ENCODE assay signal across 10 mouse cellular contexts in genomic region chr13:59820836-59821235, GRCm38 (mm10). TPM values are rescaled to one million over a fixed set of nuclear protein-coding genes. Genes with fewer than 3 reads are reported as not detected.
A peak's percentile ranks its signal among the peaks of the same experiment; 100 is the strongest.
DNase-seq lines count a peak whose midpoint lies in the region; ATAC-seq and TF ChIP-seq lines count a peak whose summit lies in the region.
"Had no signal": no experiment of that assay in that cellular context is flagged by ENCODE, and none has a peak within 500 bp of the region (broad histone marks: within the 10 kb centered on the region; RNA-seq: fewer than 3 reads in every experiment).

No protein-coding gene starts in this region.

- peak overlapping the region; percentile 79 for H3K4me3 ChIP-seq in erythroblast, embryonic 14.5 days (replicated peaks)
- H3K4me3 ChIP-seq in lung, embryonic 15.5 days, result 0 out of 2 replicates have a peak overlapping the region, but pooled peaks have one; percentile 98
- no peak overlapping the region for H3K4me3 ChIP-seq in hindbrain, embryonic 12.5 days
- H3K4me3 ChIP-seq in myocyte, result no peak overlapping the region
- no peak overlapping the region for H3K4me3 ChIP-seq in kidney, adult 2 months (ENCODE audit: insufficient read depth, low read depth, low read length)

- no peak for DNase-seq in lung, postnatal 14 days
- DNase-seq in ovary, postnatal 10 days (ENCODE audit: low spot score), result no peak
- no peak for DNase-seq in kidney, adult 2 months
- DNase-seq: layer of hippocampus, postnatal 36 days had no signal

- ATAC-seq in erythroblast, adult 5-6 weeks (replicated peaks; ENCODE audit: low FRiP score, poor library complexity, severe bottlenecking), result no peak
- ATAC-seq in lung, embryonic 15.5 days (ENCODE audit: borderline replicate concordance, extremely low read depth, low FRiP score, low TSS enrichment), result no peak
- no peak for ATAC-seq in hindbrain, embryonic 12.5 days (ENCODE audit: low FRiP score)

- no peaks in the 10 kb centered on the region for H3K27me3 ChIP-seq in erythroblast, embryonic 14.5 days (ENCODE audit: control insufficient read depth)
- H3K27me3 ChIP-seq in lung, embryonic 15.5 days, result no peaks in the 10 kb centered on the region
- H3K27me3 ChIP-seq in hindbrain, embryonic 12.5 days, result no peaks in the 10 kb centered on the region
- H3K27me3 ChIP-seq in myocyte (ENCODE audit: control insufficient read depth, insufficient read depth, insufficient read length), result no peaks in the 10 kb centered on the region
- H3K27me3 ChIP-seq in kidney, adult 2 months (replicated peaks; ENCODE audit: control insufficient read depth, insufficient read depth, low read length), result no peaks in the 10 kb centered on the region

- TF ChIP-seq CTCF in kidney, adult 2 months (conservative IDR thresholded peaks at IDR 0.05; ENCODE audit: insufficient read depth, insufficient read length, low read depth, low read length), result no peak

- H3K9ac ChIP-seq in lung, embryonic 15.5 days, result peak overlapping the region; percentile 24; the same call in 1 of the 2 replicates
- no peak overlapping the region for H3K9ac ChIP-seq in hindbrain, embryonic 12.5 days

- H3K9me3 ChIP-seq in erythroblast, embryonic 14.5 days (ENCODE audit: control insufficient read depth, low read length), result no peaks in the 10 kb centered on the region
- no peaks in the 10 kb centered on the region for H3K9me3 ChIP-seq in lung, embryonic 15.5 days
- H3K9me3 ChIP-seq in hindbrain, embryonic 12.5 days (replicated peaks), result no peaks in the 10 kb centered on the region

- 65% methylated on average over 3 of the region's 3 CpGs for WGBS in lung, embryonic 15.5 days
- 86% methylated on average over 3 of the region's 3 CpGs for WGBS in hindbrain, embryonic 12.5 days
- WGBS in kidney, adult 2 months, result 39% methylated on average over 3 of the region's 3 CpGs

- TF ChIP-seq POLR2A in myocyte (IDR thresholded peaks at IDR 0.05; ENCODE audit: insufficient read length, low read depth), result no peak
- TF ChIP-seq POLR2A in kidney, adult 2 months (IDR thresholded peaks at IDR 0.05; ENCODE audit: low read depth, low read length), result no peak

- peaks cover 70% of the 10 kb centered on the region for H3K4me1 ChIP-seq in erythroblast, embryonic 14.5 days (ENCODE audit: control insufficient read depth)
- peaks cover 28% of the 10 kb centered on the region for H3K4me1 ChIP-seq in lung, embryonic 15.5 days
- H3K4me1 ChIP-seq in hindbrain, embryonic 12.5 days, result peaks cover 36% of the 10 kb centered on the region
- peaks cover 7% of the 10 kb centered on the region; the same call in 1 of the 2 replicates for H3K4me1 ChIP-seq in kidney, adult 2 months (ENCODE audit: control insufficient read depth, insufficient read depth, low read length)

- H3ac ChIP-seq in myocyte (ENCODE audit: control insufficient read depth, insufficient read length), result no peak overlapping the region

- H3K27ac ChIP-seq in lung, embryonic 15.5 days, result no peak overlapping the region
- no peak overlapping the region for H3K27ac ChIP-seq in hindbrain, embryonic 12.5 days
- no peak overlapping the region for H3K27ac ChIP-seq in kidney, adult 2 months (ENCODE audit: insufficient read depth, low read depth, low read length)

- H3K79me2 ChIP-seq in myocyte (ENCODE audit: control insufficient read depth, insufficient read depth), result peaks cover 50% of the 10 kb centered on the region

- H3K4me2 ChIP-seq in lung, embryonic 15.5 days, result peak overlapping the region; percentile 61
- H3K4me2 ChIP-seq in hindbrain, embryonic 12.5 days (replicated peaks), result peak overlapping the region; percentile 69
- peak overlapping the region; percentile 78 for H3K4me2 ChIP-seq in myocyte (ENCODE audit: low read depth)

- peaks cover 66% of the 10 kb centered on the region for H3K36me3 ChIP-seq in erythroblast, embryonic 14.5 days (ENCODE audit: control insufficient read depth)
- H3K36me3 ChIP-seq in lung, embryonic 15.5 days, result peaks cover 13% of the 10 kb centered on the region
- H3K36me3 ChIP-seq in hindbrain, embryonic 12.5 days, result peaks cover 27% of the 10 kb centered on the region
- H3K36me3 ChIP-seq in myocyte (ENCODE audit: control insufficient read depth, insufficient read depth), result peaks cover 14% of the 10 kb centered on the region
- peaks cover 4% of the 10 kb centered on the region for H3K36me3 ChIP-seq in kidney, adult 2 months (ENCODE audit: control insufficient read depth, insufficient read depth, low read length)

TF ChIP-seq in myocyte, 11 proteins besides CTCF, POLR2A, EP300 and RAD21:
- no peak for TF ChIP-seq MYOG (IDR thresholded peaks at IDR 0.05; ENCODE audit: control insufficient read depth in 1 of 3, insufficient read depth in 1 of 3, insufficient read length in 2 of 3, low read depth in 2 of 3)
- no peak for TF ChIP-seq REST (IDR thresholded peaks at IDR 0.05; ENCODE audit: insufficient read depth, insufficient read length)
- TF ChIP-seq SRF (IDR thresholded peaks at IDR 0.05; ENCODE audit: control insufficient read depth, insufficient read length, low read depth), result no peak
- TF ChIP-seq TCF3 (IDR thresholded peaks at IDR 0.05; ENCODE audit: insufficient read length, low read depth), result no peak
- no peak for TF ChIP-seq POLR2AphosphoS2 (IDR thresholded peaks at IDR 0.05; ENCODE audit: insufficient read length, low read depth)
- no peak for TF ChIP-seq TCF12 (IDR thresholded peaks at IDR 0.05; ENCODE audit: insufficient read depth, poor library complexity, severe bottlenecking)
- TF ChIP-seq CEBPB (IDR thresholded peaks at IDR 0.05; ENCODE audit: insufficient read depth, poor library complexity, severe bottlenecking), result no peak

RNA-seq across cellular contexts. Expression of gene Tut7, which starts 2.1 kb away (rescaled TPM):
- polyA plus RNA-seq in erythroblast, embryonic 14.5 days (2012), result 7.5 and 8.1 TPM in 2 replicates
- 557 and 663 TPM in 2 replicates for total RNA-seq in erythroblast, adult 5-6 weeks (2015; ENCODE audit: low replicate concordance)
- 973 and 1,053 TPM in 2 replicates for total RNA-seq in erythroblast, adult 5-6 weeks (2017; ENCODE audit: low replicate concordance)
- 46.5 and 49.3 TPM in 2 replicates for polyA plus RNA-seq in lung, embryonic 15.5 days (2015; fragmentation: Nextera tagmentation; extraction: Ambion mirVana)
- 62.9 and 70.8 TPM in 2 replicates for polyA plus RNA-seq in hindbrain, embryonic 12.5 days (2016; fragmentation: Nextera tagmentation; extraction: Ambion mirVana)
- 17.8 TPM for polyA plus RNA-seq in myocyte (2012; fragmentation: generic; extraction: Trizol)
- 14.5 and 14.6 TPM in 2 replicates for polyA plus RNA-seq in kidney, adult 2 months (2012; rRNA removed)

RNA-seq across cellular contexts. Expression of gene Gm49354, which starts 38.8 kb away (rescaled TPM):
- 10.5 and 10.8 TPM in 2 replicates for polyA plus RNA-seq in erythroblast, embryonic 14.5 days (2012)
- total RNA-seq in erythroblast, adult 5-6 weeks (2015; ENCODE audit: low replicate concordance), result not detected in 2 replicates
- 254 and 1,206 TPM in 2 replicates for total RNA-seq in erythroblast, adult 5-6 weeks (2017; ENCODE audit: low replicate concordance)
- not detected in 2 replicates for polyA plus RNA-seq in lung, embryonic 15.5 days (2015; fragmentation: Nextera tagmentation; extraction: Ambion mirVana)
- polyA plus RNA-seq in hindbrain, embryonic 12.5 days (2016; fragmentation: Nextera tagmentation; extraction: Ambion mirVana), result not detected in 2 replicates
- polyA plus RNA-seq in myocyte (2012; fragmentation: generic; extraction: Trizol), result not detected
- polyA plus RNA-seq in kidney, adult 2 months (2012; rRNA removed), result not detected in 2 replicates
- total RNA-seq: adrenal gland, adult 2 months; layer of hippocampus, postnatal 36 days had no signal
- polyA plus RNA-seq: adrenal gland, adult 2 months had no signal

RNA-seq across cellular contexts. Expression of gene Isca1, which starts 51.2 kb away (rescaled TPM):
- 62.3 and 68.6 TPM in 2 replicates for polyA plus RNA-seq in erythroblast, embryonic 14.5 days (2012)
- 667 and 741 TPM in 2 replicates for total RNA-seq in erythroblast, adult 5-6 weeks (2015; ENCODE audit: low replicate concordance)
- 673 and 742 TPM in 2 replicates for total RNA-seq in erythroblast, adult 5-6 weeks (2017; ENCODE audit: low replicate concordance)
- polyA plus RNA-seq in lung, embryonic 15.5 days (2015; fragmentation: Nextera tagmentation; extraction: Ambion mirVana), result 123 and 140 TPM in 2 replicates
- polyA plus RNA-seq in hindbrain, embryonic 12.5 days (2016; fragmentation: Nextera tagmentation; extraction: Ambion mirVana), result 124 and 130 TPM in 2 replicates
- polyA plus RNA-seq in myocyte (2012; fragmentation: generic; extraction: Trizol), result 58.8 TPM
- polyA plus RNA-seq in kidney, adult 2 months (2012; rRNA removed), result 164 and 171 TPM in 2 replicates

Comparison
In these comparisons a context has a peak if more than half of its experiments do, and no peak if none do; other contexts are left out.
1. H3K4me3 ChIP-seq: peak in erythroblast, embryonic 14.5 days (single experiment) and lung, embryonic 15.5 days (single experiment); none in hindbrain, embryonic 12.5 days (single experiment), myocyte (single experiment) and kidney, adult 2 months (single experiment).
2. Peak in every context shown above with its lines, with median percentiles within 50 percentile points of each other: H3K4me2 ChIP-seq.